In the genomic region with DNA sequence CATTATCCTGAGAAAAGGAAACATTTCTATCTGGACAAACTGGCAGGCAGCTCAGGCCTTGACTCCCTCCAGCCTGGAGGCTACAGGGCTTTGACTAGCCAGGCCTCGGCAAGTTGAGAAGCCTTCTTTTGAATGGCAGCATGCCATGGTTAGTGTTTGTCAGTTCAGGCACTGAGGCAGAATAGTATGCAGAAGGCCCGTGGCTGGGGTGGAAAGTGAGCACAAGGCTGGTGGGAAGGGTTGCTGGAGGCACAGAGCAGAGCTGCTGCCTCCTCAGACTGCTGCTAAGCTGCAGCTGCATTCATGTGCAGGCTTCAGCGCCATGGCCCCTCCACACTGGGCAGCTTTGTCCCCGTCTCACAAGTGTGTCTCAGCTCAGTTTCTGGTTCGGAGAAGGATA, we compare ENCODE assay signal across 9 mouse cellular contexts.
A peak's percentile ranks its signal among the peaks of the same experiment; 100 is the strongest.
DNase-seq lines count a peak whose midpoint lies in the region.
"Had no signal": no experiment of that assay in that cellular context is flagged by ENCODE, and none has a peak within 500 bp of the region (broad histone marks: within the 10 kb centered on the region; RNA-seq: fewer than 3 reads in every experiment).

No protein-coding gene starts in this region.

- DNase-seq in cerebellum, postnatal 10 days: peak; percentile 46 to 52
- no peak for DNase-seq in cerebellum, adult 18-20 months
- DNase-seq in right cerebral cortex, postnatal 10 days (ENCODE audit: low spot score in 2 of 2): peak; percentile 56 to 58
- DNase-seq in right cerebral cortex, postnatal 4 days: no peak
- peak; percentile 57 to 72 for DNase-seq in kidney, postnatal 36 days
- DNase-seq in retina, postnatal 1 day: peak; percentile 88
- DNase-seq in adrenal gland, postnatal 25 days: no peak
- DNase-seq in lung, adult 18-20 months: no peak
- DNase-seq: spleen, adult 18-20 months had no signal

Comparison
In these comparisons a context has a peak if more than half of its experiments do, and no peak if none do; other contexts are left out.
1. DNase-seq: peak in cerebellum, postnatal 10 days (2 of 2), right cerebral cortex, postnatal 10 days (2 of 2), kidney, postnatal 36 days (2 of 2) and retina, postnatal 1 day (single experiment); none in cerebellum, adult 18-20 months (0 of 2), right cerebral cortex, postnatal 4 days (single experiment), adrenal gland, postnatal 25 days (single experiment) and lung, adult 18-20 months (0 of 2).